Mouse (Mus musculus): ENCODE results near the gene Btnl6. TPM values are rescaled to one million over a fixed set of nuclear protein-coding genes. Genes with fewer than 3 reads are reported as not detected.
"Not testable (repeated sequence)": the region's sequence is repeated elsewhere in the genome, so short reads cannot be mapped to it uniquely, and the experiment has no call there.

Gene Btnl6
- polyA plus RNA-seq, 1 experiment from 2014 or later: not detected

- Histone ChIP-seq H3K9ac (no peak overlapping the region), H3K9me3 (replicated peaks) (no peaks in the 10 kb centered on the region), H3K36me3 (no peaks in the 10 kb centered on the region), H3K4me1 (no peaks in the 10 kb centered on the region), H3K4me2 (replicated peaks) (no peak overlapping the region), H3K27ac (no peak overlapping the region), H3K4me3 (no peak overlapping the region), H3K27me3 (no peaks in the 10 kb centered on the region)
- WGBS: 91% methylated on average over 1 of the region's 2 CpGs
- ATAC-seq (ENCODE audit: low FRiP score): no peak
These were observed 20.6 kb downstream of the Btnl6 start for GRCm38 (mm10) chr17:34496539-34496938.

GRCm38 (mm10) chr17:34495156-34495555 is 22.0 kb downstream of the Btnl6 start:
- ATAC-seq (ENCODE audit: low FRiP score); H3K27ac ChIP-seq; H3K4me3 ChIP-seq; H3K9me3 ChIP-seq (replicated peaks); H3K9ac ChIP-seq; H3K4me2 ChIP-seq (replicated peaks); H3K27me3 ChIP-seq; H3K36me3 ChIP-seq; H3K4me1 ChIP-seq: not testable (repeated sequence)
- 81% methylated on average over 2 of the region's 2 CpGs for WGBS

- H3K27ac ChIP-seq: no peak overlapping the region
- H3K4me2 ChIP-seq (replicated peaks): no peak overlapping the region
- no peaks in the 10 kb centered on the region for H3K4me1 ChIP-seq
- no peak overlapping the region for H3K9ac ChIP-seq
- H3K9me3 ChIP-seq (replicated peaks): no peaks in the 10 kb centered on the region
- H3K27me3 ChIP-seq: no peaks in the 10 kb centered on the region
- H3K4me3 ChIP-seq: no peak overlapping the region
- no peaks in the 10 kb centered on the region for H3K36me3 ChIP-seq
- no peak for ATAC-seq (ENCODE audit: low FRiP score)
These were observed 24.4 kb downstream of the Btnl6 start for GRCm38 (mm10) chr17:34492796-34493195.

- 85% methylated on average over 5 of the region's 5 CpGs for WGBS
These were observed 39.7 kb downstream of the Btnl6 start, which contains the start of gene Btnl4 for GRCm38 (mm10) chr17:34477238-34478013. Gene Btnl4 (minus strand): TSS chr17:34477318.

GRCm38 (mm10) chr17:34476427-34476826 is 40.7 kb downstream of the Btnl6 start:
- no peaks in the 10 kb centered on the region for H3K36me3 ChIP-seq
- no peak overlapping the region for H3K4me2 ChIP-seq (replicated peaks)
- ATAC-seq (ENCODE audit: low FRiP score): no peak
- H3K9me3 ChIP-seq (replicated peaks): no peaks in the 10 kb centered on the region
- no peak overlapping the region for H3K4me3 ChIP-seq
- no peak overlapping the region for H3K27ac ChIP-seq
- H3K4me1 ChIP-seq: no peaks in the 10 kb centered on the region
- H3K9ac ChIP-seq: no peak overlapping the region
- 69% methylated on average over 1 of the region's 2 CpGs for WGBS
- no peaks in the 10 kb centered on the region for H3K27me3 ChIP-seq

More at GRCm38 (mm10) chr17:34477238-34478013, 39.7 kb downstream of the Btnl6 start, which contains the start of gene Btnl4:
- H3K36me3 ChIP-seq; H3K4me1 ChIP-seq; H3K27ac ChIP-seq; ATAC-seq (ENCODE audit: low FRiP score); H3K4me3 ChIP-seq; H3K4me2 ChIP-seq (replicated peaks); H3K27me3 ChIP-seq; H3K9me3 ChIP-seq (replicated peaks); H3K9ac ChIP-seq: not testable (repeated sequence)

GRCm38 (mm10) chr17:34475060-34475459 is 42.1 kb downstream of the Btnl6 start:
- ATAC-seq (ENCODE audit: low FRiP score): no peak
- Histone ChIP-seq H3K27ac (no peak overlapping the region), H3K4me1 (no peaks in the 10 kb centered on the region), H3K9ac (no peak overlapping the region), H3K27me3 (no peaks in the 10 kb centered on the region), H3K36me3 (no peaks in the 10 kb centered on the region), H3K4me3 (no peak overlapping the region), H3K9me3 (replicated peaks) (no peaks in the 10 kb centered on the region), H3K4me2 (replicated peaks) (no peak overlapping the region)
- WGBS: 84% methylated on average over 3 of the region's 3 CpGs

- H3K9ac ChIP-seq: no peak overlapping the region
- WGBS: 79% methylated on average over 2 of the region's 2 CpGs
- no peak overlapping the region for H3K27ac ChIP-seq
- H3K27me3 ChIP-seq: peaks cover 2% of the 10 kb centered on the region; the same call in 1 of the 2 replicates
- no peaks in the 10 kb centered on the region for H3K4me1 ChIP-seq
- H3K4me2 ChIP-seq (replicated peaks): no peak overlapping the region
- H3K36me3 ChIP-seq: no peaks in the 10 kb centered on the region
- H3K9me3 ChIP-seq (replicated peaks): no peaks in the 10 kb centered on the region
- no peak overlapping the region for H3K4me3 ChIP-seq
- no peak for ATAC-seq (ENCODE audit: low FRiP score)
These were observed 46.7 kb downstream of the Btnl6 start for GRCm38 (mm10) chr17:34470491-34470890.

GRCm38 (mm10) chr17:34465906-34466305 is 51.2 kb downstream of the Btnl6 start:
- ATAC-seq (ENCODE audit: low FRiP score); H3K36me3 ChIP-seq; H3K4me1 ChIP-seq: not testable (repeated sequence)

GRCm38 (mm10) chr17:34459255-34459654 is 57.9 kb downstream of the Btnl6 start:
- H3K4me2 ChIP-seq (replicated peaks): no peak overlapping the region
- no peak for ATAC-seq (ENCODE audit: low FRiP score)
- WGBS: 86% methylated on average over 3 of the region's 3 CpGs
- no peak overlapping the region for H3K9ac ChIP-seq
- no peak overlapping the region for H3K27ac ChIP-seq
- no peaks in the 10 kb centered on the region for H3K9me3 ChIP-seq (replicated peaks)
- no peak overlapping the region for H3K4me3 ChIP-seq
- H3K36me3 ChIP-seq: no peaks in the 10 kb centered on the region
- no peaks in the 10 kb centered on the region for H3K27me3 ChIP-seq
- no peaks in the 10 kb centered on the region for H3K4me1 ChIP-seq

More at GRCm38 (mm10) chr17:34465906-34466305, 51.2 kb downstream of the Btnl6 start:
- H3K4me3 ChIP-seq; H3K27me3 ChIP-seq; H3K9me3 ChIP-seq (replicated peaks); H3K9ac ChIP-seq; H3K4me2 ChIP-seq (replicated peaks); H3K27ac ChIP-seq: not testable (repeated sequence)

Other genes starting within 250 kb of the Btnl6 start
- gene H2-Aa, start 229.5 kb downstream of the Btnl6 start, polyA plus RNA-seq (2016; fragmentation: Nextera tagmentation; extraction: Ambion mirVana): 0.19 TPM in 1 of 2 replicates, not detected in the other
- 1.5 and 1.7 TPM in 2 replicates for gene H2-Eb1, start 211.5 kb downstream of the Btnl6 start, polyA plus RNA-seq (2016; fragmentation: Nextera tagmentation; extraction: Ambion mirVana)
- gene H2-Eb2, start 191.7 kb downstream of the Btnl6 start, polyA plus RNA-seq (2016; fragmentation: Nextera tagmentation; extraction: Ambion mirVana): 0.06 TPM in 1 of 2 replicates, not detected in the other
- not detected in 2 replicates for gene Btnl2, start 162.5 kb downstream of the Btnl6 start, polyA plus RNA-seq (2016; fragmentation: Nextera tagmentation; extraction: Ambion mirVana)
- not detected in 2 replicates for gene Btnl1, start 140.2 kb downstream of the Btnl6 start, polyA plus RNA-seq (2016; fragmentation: Nextera tagmentation; extraction: Ambion mirVana)
- 1.9 and 2.5 TPM in 2 replicates for gene BC051142, start 118.5 kb downstream of the Btnl6 start, polyA plus RNA-seq (2016; fragmentation: Nextera tagmentation; extraction: Ambion mirVana)
- gene Btnl4, start 40.0 kb downstream of the Btnl6 start, polyA plus RNA-seq (2016; fragmentation: Nextera tagmentation; extraction: Ambion mirVana): not detected in 2 replicates
- 8.9 and 13.1 TPM in 2 replicates for gene Notch4, start 46.9 kb upstream of the Btnl6 start, polyA plus RNA-seq (2016; fragmentation: Nextera tagmentation; extraction: Ambion mirVana)
- gene Gpsm3, start 72.5 kb upstream of the Btnl6 start, polyA plus RNA-seq (2016; fragmentation: Nextera tagmentation; extraction: Ambion mirVana): 3.5 and 4.3 TPM in 2 replicates
- 17.9 and 18.7 TPM in 2 replicates for gene Pbx2, start 73.9 kb upstream of the Btnl6 start, polyA plus RNA-seq (2016; fragmentation: Nextera tagmentation; extraction: Ambion mirVana)
- 1.9 and 2.9 TPM in 2 replicates for gene Ager, start 80.5 kb upstream of the Btnl6 start, polyA plus RNA-seq (2016; fragmentation: Nextera tagmentation; extraction: Ambion mirVana)
- gene Rnf5, start 86.3 kb upstream of the Btnl6 start, polyA plus RNA-seq (2016; fragmentation: Nextera tagmentation; extraction: Ambion mirVana): 214 and 228 TPM in 2 replicates
- 76.9 and 79.0 TPM in 2 replicates for gene Agpat1, start 86.9 kb upstream of the Btnl6 start, polyA plus RNA-seq (2016; fragmentation: Nextera tagmentation; extraction: Ambion mirVana)
- 5.3 and 7.4 TPM in 2 replicates for gene Egfl8, start 98.6 kb upstream of the Btnl6 start, polyA plus RNA-seq (2016; fragmentation: Nextera tagmentation; extraction: Ambion mirVana)
- gene Ppt2, start 111.2 kb upstream of the Btnl6 start, polyA plus RNA-seq (2016; fragmentation: Nextera tagmentation; extraction: Ambion mirVana): 20.9 and 21.7 TPM in 2 replicates
- 3.0 and 3.1 TPM in 2 replicates for gene Prrt1, start 112.2 kb upstream of the Btnl6 start, polyA plus RNA-seq (2016; fragmentation: Nextera tagmentation; extraction: Ambion mirVana)
- gene Fkbpl, start 127.4 kb upstream of the Btnl6 start, polyA plus RNA-seq (2016; fragmentation: Nextera tagmentation; extraction: Ambion mirVana): 15.7 and 16.2 TPM in 2 replicates
- gene Atf6b, start 129.8 kb upstream of the Btnl6 start, polyA plus RNA-seq (2016; fragmentation: Nextera tagmentation; extraction: Ambion mirVana): 114 and 119 TPM in 2 replicates
- gene Tnxb, start 153.2 kb upstream of the Btnl6 start, polyA plus RNA-seq (2016; fragmentation: Nextera tagmentation; extraction: Ambion mirVana): 0.04 and 0.05 TPM in 2 replicates
- gene C4b, start 226.5 kb upstream of the Btnl6 start, polyA plus RNA-seq (2016; fragmentation: Nextera tagmentation; extraction: Ambion mirVana): not detected in 2 replicates

Data from hindbrain, embryonic 12.5 days (tissue).